Mouse (Mus musculus): ENCODE results near the gene Hcn1.

DNA sequence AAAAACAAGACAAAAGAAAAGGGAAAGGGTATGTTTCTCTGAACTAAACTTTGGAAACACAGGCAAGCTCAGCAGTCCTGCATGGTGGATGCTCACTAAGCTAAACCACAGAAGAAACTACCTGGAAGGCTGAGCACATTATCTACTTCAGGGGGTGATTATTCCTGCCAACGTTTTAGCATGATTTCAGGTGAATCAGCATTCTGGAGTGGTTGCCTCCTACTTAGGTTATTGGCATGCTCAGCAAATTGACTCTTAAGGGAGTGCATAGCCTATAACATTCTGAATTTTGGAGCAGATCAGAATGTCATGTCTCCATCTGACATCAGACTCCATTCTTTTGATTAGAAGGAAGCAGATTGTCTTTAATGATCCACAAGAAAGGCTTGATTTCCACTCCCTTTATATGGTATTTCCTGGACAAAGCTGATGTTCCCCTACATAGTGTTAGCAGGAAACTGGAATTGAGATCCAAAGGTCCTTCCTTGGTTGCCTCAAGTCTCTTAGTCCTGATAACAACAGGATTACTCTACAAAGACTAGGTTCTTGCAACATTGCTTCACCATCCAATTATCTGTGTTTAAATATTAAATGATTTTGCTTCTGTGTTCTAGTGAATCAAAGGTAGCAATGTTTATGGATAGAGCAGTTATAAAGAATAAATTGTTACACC, 345.7 kb downstream of the Hcn1 start:
- no peak for TF ChIP-seq CTCF (conservative IDR thresholded peaks at IDR 0.05; ENCODE audit: low read length)
- TF ChIP-seq POU5F1 (IDR thresholded peaks at IDR 0.05; ENCODE audit: borderline replicate concordance, low read length): no peak

Measured in E14TG2a.4 (cell line).